Mouse (Mus musculus) liver, embryonic 11.5 days (tissue): Measurements from ENCODE around the gene Basp1. TPM values are rescaled to one million over a fixed set of nuclear protein-coding genes. Genes with fewer than 3 reads are reported as not detected.
A peak's percentile ranks its signal among the peaks of the same experiment; 100 is the strongest.

Experiments used
- ATAC-seq: fragments of 200-750 bp; cut with Nextera tagmentation; replicated peaks from 2 replicates; pipeline ENCODE4 v1.8.0; 2017; ENCODE audit warnings: moderate number of reproducible peaks, mild to moderate bottlenecking, moderate TSS enrichment, moderate library complexity; ENCODE audit not compliant: low FRiP score
- DNase-seq: peaks from one replicate; pipeline ENCODE4 v3.0.0-alpha.2; 2017; ENCODE audit warnings: low spot score
- H3K27ac ChIP-seq: fragments of 300-500 bp; sonication (generic); 2 replicates; pipeline ENCODE4 v1.5.1; 2014; ENCODE audit warnings: mild to moderate bottlenecking, low read depth, low read length, control low read depth
- H3K27me3 ChIP-seq: fragments of 300-500 bp; sonication (generic); replicated peaks from 2 replicates; pipeline ENCODE4 v1.6.1; 2014; ENCODE audit warnings: low read length, mixed read lengths; ENCODE audit not compliant: control insufficient read depth, insufficient read depth
- H3K36me3 ChIP-seq: fragments of 300-500 bp; sonication (generic); 2 replicates; pipeline ENCODE4 v1.6.1; 2014; ENCODE audit warnings: mild to moderate bottlenecking, low read length, moderate library complexity, mixed read lengths; ENCODE audit not compliant: control insufficient read depth, insufficient read depth
- H3K4me1 ChIP-seq: fragments of 300-500 bp; sonication (generic); replicated peaks from 2 replicates; pipeline ENCODE4 v1.6.1; 2014; ENCODE audit warnings: low read length, mixed read lengths; ENCODE audit not compliant: control insufficient read depth, insufficient read depth
- H3K4me2 ChIP-seq: fragments of 300-500 bp; sonication (generic); 2 replicates; pipeline ENCODE4 v1.6.1; 2014; ENCODE audit warnings: mild to moderate bottlenecking, control low read depth, moderate library complexity
- H3K4me3 ChIP-seq: fragments of 300-500 bp; sonication (generic); 2 replicates; pipeline ENCODE4 v1.5.1; 2014; ENCODE audit warnings: low read depth, low read length, control low read depth
- H3K9ac ChIP-seq: fragments of 300-500 bp; sonication (generic); 2 replicates; pipeline ENCODE4 v1.6.1; 2014; ENCODE audit warnings: low read depth, low read length, control low read depth
- H3K9me3 ChIP-seq: fragments of 300-500 bp; sonication (generic); 2 replicates; pipeline ENCODE4 v1.6.1; 2016; ENCODE audit warnings: low read length, inconsistent platforms, mixed read lengths; ENCODE audit not compliant: control insufficient read depth
- WGBS: fragments of 180-500 bp; shearing (Covaris S2); extraction: QIAGEN DNeasy Blood & Tissue Kit; methylation state at CpG from one replicate; pipeline ENCODE4 v1.1.7; 2014; 5-methylcytosine and 5-hydroxymethylcytosine counted together
- polyA plus RNA-seq: library from polyadenylated mRNA; unstranded; fragments of >200 nt; fragmentation: Nextera tagmentation; extraction: Ambion mirVana; gene quantifications from 2 replicates; pipeline ENCODE4 v1.2.1, GENCODE M21; 2014

Basp1 gene
- polyA plus RNA-seq, 1 experiment from 2014 or later: 12.8 TPM

- Histone ChIP-seq H3K4me3 (peak overlapping the region; percentile 63), H3K9ac (peak overlapping the region; percentile 63), H3K27me3 (peaks cover 32% of the 10 kb centered on the region), H3K4me2 (peak overlapping the region; percentile 72), H3K27ac (peak overlapping the region; percentile 19; the same call in 1 of the 2 replicates), H3K4me1 (peaks cover 3% of the 10 kb centered on the region), H3K9me3 (no peaks in the 10 kb centered on the region), H3K36me3 (no peaks in the 10 kb centered on the region)
- peak; percentile 50 for DNase-seq
- WGBS: under 1% methylated on average over 35 of the region's 35 CpGs
- peak; percentile 15 for ATAC-seq
Observed at GRCm38 (mm10) chr15:25412761-25413261, 753 bp downstream of the Basp1 start.

- H3K4me2 ChIP-seq: peak overlapping the region; percentile 72
- peaks cover 3% of the 10 kb centered on the region for H3K4me1 ChIP-seq
- WGBS: under 1% methylated on average over 25 of the region's 25 CpGs
- peaks cover 32% of the 10 kb centered on the region for H3K27me3 ChIP-seq
- DNase-seq (peak; percentile 60), ATAC-seq (no peak)
- H3K36me3 ChIP-seq: no peaks in the 10 kb centered on the region
- peak overlapping the region; percentile 63 for H3K9ac ChIP-seq
- no peak overlapping the region; the same call in 1 of the 2 replicates for H3K27ac ChIP-seq
- no peaks in the 10 kb centered on the region for H3K9me3 ChIP-seq
- H3K4me3 ChIP-seq: peak overlapping the region; percentile 63
Observed at GRCm38 (mm10) chr15:25412171-25412641, 1.4 kb downstream of the Basp1 start.

DNA sequence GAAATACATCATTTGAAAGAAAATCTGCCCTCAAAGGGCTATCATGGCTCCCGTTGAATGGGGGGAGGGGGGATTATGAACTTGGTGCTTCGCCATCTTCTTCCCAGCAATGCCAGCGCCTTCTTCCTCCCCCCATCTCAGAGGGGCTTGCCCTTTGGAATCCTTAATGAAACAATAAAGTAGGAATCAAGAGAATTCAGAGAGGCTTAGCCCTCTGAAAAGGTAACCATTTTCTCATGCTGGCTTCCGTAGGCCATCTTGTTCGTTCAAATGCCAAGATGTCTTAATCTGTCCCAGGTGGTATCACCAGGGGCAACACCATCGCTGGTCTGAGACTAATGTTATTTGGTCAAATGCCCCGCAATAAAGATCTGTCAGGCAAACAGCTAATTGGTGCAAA, 2.1 kb downstream of the Basp1 start:
- Histone ChIP-seq H3K4me3 (peak overlapping the region; percentile 63; the same call in 1 of the 2 replicates), H3K4me2 (peak overlapping the region; percentile 72), H3K36me3 (no peaks in the 10 kb centered on the region), H3K9me3 (no peaks in the 10 kb centered on the region), H3K4me1 (peaks cover 3% of the 10 kb centered on the region), H3K9ac (no peak overlapping the region), H3K27me3 (peaks cover 32% of the 10 kb centered on the region), H3K27ac (no peak overlapping the region)
- no peak for ATAC-seq
- DNase-seq: no peak
- 63% methylated on average over 7 of the region's 7 CpGs for WGBS

GRCm38 (mm10) chr15:25405926-25406325, 7.6 kb downstream of the Basp1 start:
- Histone ChIP-seq H3K27me3 (no peaks in the 10 kb centered on the region), H3K9me3 (no peaks in the 10 kb centered on the region), H3K4me3 (no peak overlapping the region), H3K4me2 (no peak overlapping the region), H3K27ac (no peak overlapping the region), H3K4me1 (no peaks in the 10 kb centered on the region), H3K36me3 (no peaks in the 10 kb centered on the region), H3K9ac (no peak overlapping the region)
- ATAC-seq (no peak), DNase-seq (no peak)
- 82% methylated on average over 5 of the region's 5 CpGs for WGBS

- no peaks in the 10 kb centered on the region for H3K36me3 ChIP-seq
- WGBS: 88% methylated on average over 7 of the region's 7 CpGs
- H3K9ac ChIP-seq: no peak overlapping the region
- H3K9me3 ChIP-seq: no peaks in the 10 kb centered on the region
- H3K4me3 ChIP-seq: no peak overlapping the region
- H3K27me3 ChIP-seq: no peaks in the 10 kb centered on the region
- DNase-seq: no peak
- H3K4me2 ChIP-seq: no peak overlapping the region
- H3K4me1 ChIP-seq: no peaks in the 10 kb centered on the region
- no peak for ATAC-seq
- H3K27ac ChIP-seq: no peak overlapping the region
Observed at GRCm38 (mm10) chr15:25403879-25404278, 9.7 kb downstream of the Basp1 start.

DNA sequence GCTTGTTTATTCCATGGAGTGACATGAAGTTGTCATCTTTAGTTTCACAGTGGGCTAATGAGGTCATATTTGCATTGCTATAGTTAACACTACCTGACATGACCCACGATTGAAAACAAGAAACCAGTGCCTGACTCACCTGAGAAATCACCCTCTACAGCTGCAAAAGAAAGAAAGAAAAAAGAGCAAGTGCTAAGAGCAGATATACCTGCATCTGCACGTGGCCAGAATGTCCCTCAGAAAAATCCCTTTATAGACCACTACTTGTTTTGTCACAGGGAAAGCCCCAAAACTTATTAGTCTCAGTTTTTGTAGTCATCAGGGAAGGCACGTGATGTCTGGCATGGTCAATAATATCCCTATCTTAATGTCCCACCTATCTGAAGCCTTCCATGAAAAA, 11.6 kb downstream of the Basp1 start:
- no peaks in the 10 kb centered on the region for H3K4me1 ChIP-seq
- no peak overlapping the region for H3K4me3 ChIP-seq
- H3K9ac ChIP-seq: no peak overlapping the region
- no peaks in the 10 kb centered on the region for H3K9me3 ChIP-seq
- DNase-seq (no peak), ATAC-seq (no peak)
- H3K27ac ChIP-seq: no peak overlapping the region
- no peak overlapping the region for H3K4me2 ChIP-seq
- H3K36me3 ChIP-seq: no peaks in the 10 kb centered on the region
- WGBS: 58% methylated on average over 3 of the region's 3 CpGs
- H3K27me3 ChIP-seq: no peaks in the 10 kb centered on the region

DNA sequence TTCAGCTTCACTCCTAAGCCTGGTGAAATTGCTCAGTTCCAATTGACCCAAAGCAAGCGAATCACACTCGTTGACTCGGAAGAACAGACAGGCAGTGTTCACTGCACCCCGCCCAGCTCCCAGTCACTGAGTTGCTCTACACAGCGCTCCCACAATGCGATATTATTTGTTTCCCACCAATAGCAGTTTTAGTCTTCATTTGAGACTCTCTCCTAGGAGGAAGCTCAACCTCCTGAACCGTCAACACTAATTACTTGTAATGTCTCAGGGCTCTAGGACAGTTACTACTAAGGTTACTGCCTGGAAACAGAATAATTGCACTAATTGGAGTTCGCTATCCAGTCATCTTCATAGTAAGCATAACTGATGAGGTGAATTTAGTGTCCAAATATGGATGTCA, 13.3 kb downstream of the Basp1 start:
- H3K4me3 ChIP-seq: no peak overlapping the region
- H3K4me2 ChIP-seq: no peak overlapping the region
- ATAC-seq: no peak
- whole genome bisulfite sequencing: 90% methylated on average over 8 of the region's 8 CpGs
- DNase-seq: no peak
- H3K9me3 ChIP-seq: no peaks in the 10 kb centered on the region
- H3K27me3 ChIP-seq: no peaks in the 10 kb centered on the region
- H3K4me1 ChIP-seq: no peaks in the 10 kb centered on the region
- H3K9ac ChIP-seq: no peak overlapping the region
- H3K36me3 ChIP-seq: no peaks in the 10 kb centered on the region
- H3K27ac ChIP-seq: no peak overlapping the region

- no peak for DNase-seq
- H3K9me3 ChIP-seq: no peaks in the 10 kb centered on the region
- H3K4me3 ChIP-seq: no peak overlapping the region
- 76% methylated on average over 9 of the region's 9 CpGs for WGBS
- no peaks in the 10 kb centered on the region for H3K27me3 ChIP-seq
- H3K36me3 ChIP-seq: no peaks in the 10 kb centered on the region
- ATAC-seq: no peak
- no peak overlapping the region for H3K4me2 ChIP-seq
- H3K9ac ChIP-seq: no peak overlapping the region
- no peak overlapping the region for H3K27ac ChIP-seq
- H3K4me1 ChIP-seq: peaks cover 2% of the 10 kb centered on the region
Observed at GRCm38 (mm10) chr15:25395912-25396590, 17.5 kb downstream of the Basp1 start.

DNA sequence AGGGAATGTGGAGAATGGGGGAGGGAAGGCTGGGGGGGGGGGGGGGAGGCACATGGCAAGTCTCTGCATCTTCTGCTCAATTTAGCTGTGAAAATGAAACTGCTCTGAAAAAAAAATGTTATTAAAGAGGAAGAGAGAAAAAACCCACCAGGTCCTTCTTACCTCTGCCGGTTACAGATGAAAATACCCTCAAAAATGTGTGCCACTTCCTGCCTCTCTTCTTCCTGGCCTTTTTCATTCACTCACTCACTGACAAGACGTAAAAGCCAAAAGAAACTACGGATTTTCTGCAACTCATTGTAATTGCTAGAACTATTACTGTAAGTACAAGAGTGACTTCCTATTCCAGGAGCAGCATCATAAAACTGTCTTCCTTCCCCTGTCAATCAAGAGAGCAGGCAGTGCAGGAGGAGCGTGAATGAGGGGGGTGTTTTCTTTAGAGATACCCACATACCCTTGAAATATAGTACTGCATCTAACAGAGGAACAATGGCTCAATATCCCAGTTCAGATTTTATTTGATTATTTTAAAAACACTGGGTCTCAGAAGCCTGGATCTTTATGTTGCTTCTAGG, 21.0 kb downstream of the Basp1 start:
- H3K9ac ChIP-seq: no peak overlapping the region

More for the DNA sequence above, 21.0 kb downstream of the Basp1 start:
- H3K27me3 ChIP-seq: no peaks in the 10 kb centered on the region
- ATAC-seq (no peak), DNase-seq (no peak)
- H3K4me2 ChIP-seq: no peak overlapping the region
- no peak overlapping the region for H3K27ac ChIP-seq
- WGBS: 58% methylated on average over 4 of the region's 4 CpGs
- no peak overlapping the region for H3K4me3 ChIP-seq
- no peaks in the 10 kb centered on the region for H3K9me3 ChIP-seq
- no peaks in the 10 kb centered on the region for H3K36me3 ChIP-seq
- H3K4me1 ChIP-seq: peaks cover 4% of the 10 kb centered on the region
